Mouse (Mus musculus) thymus, adult 2 months (tissue): Measurements from ENCODE around the gene Lpin1.

Experiments
- CTCF ChIP-seq: fragments of 200-500 bp; IDR thresholded peaks from 2 replicates; pipeline ENCODE4 v1.5.1; 2012; ENCODE audit warnings: mild to moderate bottlenecking, control low read depth, low read length, moderate library complexity, borderline replicate concordance; ENCODE audit not compliant: control insufficient read depth, poor library complexity, insufficient read depth; ENCODE audit errors: extremely low read depth
- POLR2A ChIP-seq: fragments of 200-500 bp; IDR thresholded peaks from 2 replicates; pipeline ENCODE4 v1.6.1; 2012; ENCODE audit warnings: mild to moderate bottlenecking, low read length, control low read depth, moderate library complexity; ENCODE audit not compliant: control insufficient read depth, poor library complexity, insufficient read depth; ENCODE audit errors: extremely low read depth

DNA sequence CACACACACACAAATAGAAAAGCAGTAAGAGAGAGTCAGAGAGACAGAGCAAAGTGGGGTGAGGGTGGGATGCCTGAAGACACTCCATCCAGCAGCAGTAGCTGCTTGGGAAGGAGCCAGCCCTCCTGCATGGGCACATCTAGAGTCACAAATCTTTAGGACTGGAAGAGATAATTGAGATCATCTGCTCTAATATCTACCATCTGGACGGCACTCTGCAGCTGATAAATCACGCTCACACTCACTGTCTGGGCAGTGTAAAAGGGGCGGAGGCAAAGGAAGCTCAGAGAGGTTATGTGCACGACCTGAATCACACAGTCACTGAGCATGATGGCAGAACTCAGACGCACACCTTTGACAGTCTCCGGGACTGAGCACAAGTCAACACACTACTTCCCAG, 118.1 kb downstream of the Lpin1 start:
- TF ChIP-seq CTCF: no peak
- TF ChIP-seq POLR2A: no peak
